Mouse (Mus musculus): Measurements from ENCODE around the gene Akna.

Gene Akna

DNA sequence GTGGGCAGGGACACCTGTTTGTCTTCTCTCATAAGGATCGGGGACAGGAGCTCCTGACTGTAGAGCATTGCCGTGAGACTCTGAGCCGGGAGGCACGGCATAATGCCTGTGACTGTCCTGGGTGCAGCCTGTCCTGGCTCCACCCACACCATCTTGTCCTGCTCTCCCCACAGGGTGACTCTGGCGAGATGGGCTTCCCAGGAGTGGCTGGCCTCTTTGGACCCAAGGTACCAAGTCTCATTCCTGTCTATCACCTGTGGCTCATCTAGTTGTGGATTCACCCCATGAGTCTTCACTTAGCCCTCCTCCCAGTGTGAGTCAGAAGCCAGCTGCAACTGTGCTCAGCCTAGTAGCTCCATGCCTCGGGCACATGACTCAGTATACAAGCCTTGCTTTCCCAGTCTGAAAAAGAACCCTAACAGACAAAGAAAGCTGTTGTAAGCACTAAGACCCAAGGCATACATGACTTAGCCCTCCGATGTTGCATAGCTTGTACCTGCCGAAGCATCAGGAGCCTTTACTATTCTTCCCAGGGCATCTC, 79.8 kb downstream of the Akna start:
- DNase-seq (ENCODE audit: low spot score): no peak

DNA sequence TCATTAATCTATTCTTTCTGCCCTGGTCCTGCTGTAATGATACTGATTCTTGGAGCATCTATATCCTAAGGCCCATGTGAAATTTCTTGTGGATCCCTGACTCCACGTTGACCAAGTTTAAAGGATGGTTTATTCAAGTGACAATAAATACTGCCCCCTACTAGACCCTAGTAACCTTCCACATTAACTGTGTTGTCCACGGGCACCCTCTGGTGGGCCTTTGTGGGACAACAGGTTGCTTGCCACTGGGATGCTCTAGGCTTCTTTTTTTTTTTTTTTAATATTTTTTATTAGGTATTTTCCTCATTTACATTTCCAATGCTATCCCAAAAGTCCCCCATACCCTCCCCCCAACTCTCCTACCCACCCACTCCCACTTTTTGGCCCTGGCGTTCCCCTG, 83.6 kb downstream of the Akna start:
- DNase-seq (ENCODE audit: low spot score): peak; percentile 64
